Mouse (Mus musculus): ENCODE results near the gene Carf. TPM values are rescaled to one million over a fixed set of nuclear protein-coding genes. Genes with fewer than 3 reads are reported as not detected.

Carf gene
- 4.8 TPM for polyA plus RNA-seq (2017; shearing (Covaris generic))

GRCm38 (mm10) chr1:60098024-60098781, at the start of gene Carf, which contains the start of gene Wdr12:
TSS of gene Carf (plus strand) at chr1:60098247.
TSS of gene Wdr12 (minus strand) at chr1:60098645.

GRCm38 (mm10) chr1:60179932-60180783, 82.1 kb downstream of the Carf start, which contains the start of gene Nbeal1:
TSS of gene Nbeal1 (plus strand) at chr1:60180599.

Other genes starting within 250 kb of the Carf start
- 39.6 TPM for gene Fam117b, start 185.2 kb upstream of the Carf start, polyA plus RNA-seq (2017; shearing (Covaris generic))
- 0.96 TPM for gene Ica1l, start 55.1 kb upstream of the Carf start, polyA plus RNA-seq (2017; shearing (Covaris generic))
- gene Wdr12, start 398 bp downstream of the Carf start, polyA plus RNA-seq (2017; shearing (Covaris generic)), result 39.4 TPM
- 8.8 TPM for gene Nbeal1, start 82.4 kb downstream of the Carf start, polyA plus RNA-seq (2017; shearing (Covaris generic))
- gene Cyp20a1, start 245.1 kb downstream of the Carf start, polyA plus RNA-seq (2017; shearing (Covaris generic)), result 14.2 TPM

Data from CD4-positive, CD25-positive, alpha-beta regulatory T cell (primary cell).